Mouse (Mus musculus): Measurements from ENCODE around the gene Socs7.

Gene Socs7

GRCm38 (mm10) chr11:97416637-97417035, 54.3 kb downstream of the Socs7 start:
- DNase-seq (ENCODE audit: low spot score) = no peak

DNA sequence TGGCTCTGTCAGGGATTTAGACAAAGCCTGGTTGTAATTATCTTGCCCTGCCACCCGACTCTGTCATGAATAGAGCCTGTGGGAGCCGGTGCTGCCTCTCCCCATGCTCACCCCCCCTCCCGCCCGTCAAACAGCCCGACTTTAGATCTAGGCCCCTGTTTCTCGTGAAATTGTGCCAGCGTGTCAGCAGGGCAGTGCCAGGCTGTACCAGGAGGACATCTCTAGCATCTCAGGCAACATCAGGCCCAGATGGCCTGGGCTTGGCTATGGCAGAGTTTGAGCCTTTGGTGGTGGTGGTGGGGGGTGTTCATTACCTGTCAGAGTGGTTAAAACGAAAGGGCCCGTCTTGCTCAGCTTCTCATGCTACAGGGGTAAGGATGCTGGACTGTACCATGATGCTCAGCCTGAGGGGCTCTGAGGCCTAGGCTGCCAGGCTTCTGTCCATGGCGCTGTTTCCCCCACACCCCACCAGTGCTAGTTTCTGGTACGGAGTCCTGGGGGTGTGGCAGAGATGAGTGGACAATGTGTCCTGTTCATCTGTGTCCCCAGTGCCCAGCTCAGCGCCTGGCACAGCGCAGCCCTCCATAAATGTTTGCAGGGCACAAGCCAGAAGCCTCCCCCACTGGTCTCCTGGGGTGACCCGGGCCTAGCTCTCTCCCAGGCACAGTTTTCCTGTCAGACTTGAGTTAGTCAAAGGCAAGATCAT, 56.6 kb downstream of the Socs7 start:
- DNase-seq (ENCODE audit: low spot score) = no peak

DNA sequence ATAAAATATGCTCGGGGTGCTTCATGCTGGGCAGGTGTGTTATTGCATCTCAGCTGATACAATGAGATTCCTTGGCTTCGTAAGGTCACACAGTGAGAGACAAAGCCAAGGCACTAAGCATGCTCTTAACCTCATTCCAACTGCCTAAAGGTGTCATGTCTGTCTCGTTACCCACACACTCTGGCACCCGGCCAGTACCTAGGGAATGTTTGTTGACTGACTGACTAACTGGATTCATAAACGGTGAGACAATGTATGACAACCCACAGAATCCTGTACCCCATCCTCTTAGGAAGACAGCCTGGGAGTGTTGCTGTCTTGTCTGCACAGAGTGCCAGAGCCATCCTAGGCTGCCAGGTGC, 57.2 kb downstream of the Socs7 start:
- no peak for DNase-seq (ENCODE audit: low spot score)

- DNase-seq (ENCODE audit: low spot score) = no peak
Measured at GRCm38 (mm10) chr11:97422507-97422906, 60.2 kb downstream of the Socs7 start.

DNA sequence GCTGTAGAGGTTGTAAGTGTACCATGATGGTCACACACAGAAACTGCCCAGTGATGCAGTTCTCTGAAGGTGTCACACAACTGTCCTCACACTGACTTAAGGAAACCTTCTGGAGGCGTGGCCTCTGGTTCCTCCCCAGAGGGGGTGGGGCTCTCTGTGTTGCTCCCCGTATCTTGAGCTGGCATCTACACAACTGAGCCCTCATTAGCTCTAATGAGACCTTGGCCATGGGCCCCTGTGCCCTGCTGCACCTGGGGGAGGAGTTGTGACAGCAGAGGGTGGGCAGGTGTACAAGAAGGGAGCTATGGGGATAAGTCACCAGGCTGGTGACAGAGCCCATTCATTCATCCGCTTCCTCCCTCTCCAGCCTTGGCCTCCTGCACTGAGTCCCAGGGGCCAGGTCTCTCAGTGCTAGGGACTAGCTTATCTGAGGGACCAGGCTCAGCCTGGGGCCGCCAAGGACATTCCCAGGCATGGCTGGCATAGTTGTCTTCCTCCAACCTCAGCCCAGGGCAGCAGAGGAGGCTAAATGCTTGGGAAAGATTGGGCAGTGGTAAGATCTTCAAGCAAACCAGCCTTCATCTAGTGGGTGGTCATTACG, 61.8 kb downstream of the Socs7 start:
- no peak for DNase-seq (ENCODE audit: low spot score)

DNA sequence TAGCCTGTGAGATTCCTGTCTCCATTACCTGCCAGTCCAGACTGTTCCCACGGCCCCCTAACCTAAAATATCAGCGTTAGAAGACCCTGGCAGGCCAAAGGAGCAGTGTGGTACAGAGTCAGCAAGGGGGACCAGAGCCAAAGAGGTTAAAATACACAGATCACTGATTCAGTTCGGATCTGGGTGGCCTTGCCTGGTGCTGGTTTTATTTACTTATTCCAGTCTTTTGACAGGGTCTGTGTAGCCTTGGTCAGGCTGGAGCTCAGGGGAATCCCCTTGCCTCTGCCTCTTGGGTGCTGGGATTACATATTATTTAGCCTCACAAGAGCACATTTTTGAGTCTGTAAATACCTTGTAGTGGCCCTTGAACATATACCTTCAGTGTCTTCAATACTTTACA, 62.5 kb downstream of the Socs7 start:
- DNase-seq (ENCODE audit: low spot score) = no peak

GRCm38 (mm10) chr11:97427794-97428725, 65.7 kb downstream of the Socs7 start:
- DNase-seq (ENCODE audit: low spot score) = peak; percentile 68

DNA sequence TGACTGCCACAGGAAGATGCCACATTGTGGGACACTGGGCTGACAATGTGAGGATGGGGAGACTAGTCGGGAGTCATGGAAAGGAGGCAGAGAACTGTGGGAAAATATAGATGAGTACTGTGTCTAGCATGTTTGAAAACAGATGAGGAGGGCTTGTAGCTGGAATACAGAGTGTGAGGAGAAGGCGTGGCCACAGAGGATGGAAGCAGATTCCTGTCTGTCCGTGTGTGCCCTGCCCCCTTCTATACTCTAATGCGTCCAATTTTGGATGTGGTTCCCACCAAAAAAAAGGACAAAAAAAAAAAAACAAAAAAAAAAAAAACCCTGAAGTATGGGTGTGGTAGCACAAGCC, 66.4 kb downstream of the Socs7 start:
- no peak for DNase-seq (ENCODE audit: low spot score)

DNA sequence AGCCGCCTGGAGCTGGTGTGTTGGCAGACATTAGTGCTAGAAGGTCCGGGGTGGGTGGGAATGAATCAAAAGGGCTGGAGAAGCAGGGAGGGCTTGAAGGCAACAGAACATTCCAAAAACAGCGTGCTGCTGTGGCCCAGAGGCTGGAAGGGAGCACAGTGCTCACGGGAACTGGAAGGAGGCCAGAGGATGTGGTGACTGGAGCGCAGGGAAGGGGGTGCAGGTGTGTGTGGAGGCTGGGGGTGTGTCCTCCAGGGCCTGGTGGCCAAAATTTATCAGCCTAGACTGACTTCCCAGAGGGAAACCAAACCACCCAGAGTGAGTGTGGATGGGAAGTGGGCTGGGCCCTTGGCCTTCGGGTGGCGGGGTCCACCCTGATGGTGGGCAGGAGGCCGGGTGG, 67.3 kb downstream of the Socs7 start:
- no peak for DNase-seq (ENCODE audit: low spot score)

GRCm38 (mm10) chr11:97432015-97432414, 69.7 kb downstream of the Socs7 start:
- peak; percentile 80 for DNase-seq (ENCODE audit: low spot score)

GRCm38 (mm10) chr11:97432983-97433539, 70.7 kb downstream of the Socs7 start:
- no peak for DNase-seq (ENCODE audit: low spot score)

DNA sequence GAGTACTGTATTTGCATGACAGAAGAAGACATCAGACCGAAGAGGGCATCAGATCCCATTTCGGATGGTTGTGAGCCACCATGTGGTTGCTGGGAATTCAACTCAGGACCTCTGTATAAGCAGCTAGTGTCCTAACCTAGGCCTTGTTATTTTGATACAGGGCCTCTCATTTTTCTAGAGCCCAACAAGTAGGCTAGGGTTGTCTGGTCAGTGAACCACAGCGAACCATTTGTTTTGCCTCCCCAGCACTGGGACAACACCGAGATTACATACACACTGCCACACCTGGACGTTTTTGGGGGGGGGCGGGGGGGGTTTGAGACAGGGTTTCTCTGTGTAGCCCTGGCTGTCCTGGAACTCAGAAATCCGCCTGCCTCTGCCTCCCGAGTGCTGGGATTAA, 71.8 kb downstream of the Socs7 start:
- DNase-seq (ENCODE audit: low spot score) = no peak

- peak; percentile 81 for DNase-seq (ENCODE audit: low spot score)
Measured at GRCm38 (mm10) chr11:97434704-97435454, 72.5 kb downstream of the Socs7 start.

- peak; percentile 77 for DNase-seq (ENCODE audit: low spot score)
Measured at GRCm38 (mm10) chr11:97435808-97436491, 73.6 kb downstream of the Socs7 start.

DNA sequence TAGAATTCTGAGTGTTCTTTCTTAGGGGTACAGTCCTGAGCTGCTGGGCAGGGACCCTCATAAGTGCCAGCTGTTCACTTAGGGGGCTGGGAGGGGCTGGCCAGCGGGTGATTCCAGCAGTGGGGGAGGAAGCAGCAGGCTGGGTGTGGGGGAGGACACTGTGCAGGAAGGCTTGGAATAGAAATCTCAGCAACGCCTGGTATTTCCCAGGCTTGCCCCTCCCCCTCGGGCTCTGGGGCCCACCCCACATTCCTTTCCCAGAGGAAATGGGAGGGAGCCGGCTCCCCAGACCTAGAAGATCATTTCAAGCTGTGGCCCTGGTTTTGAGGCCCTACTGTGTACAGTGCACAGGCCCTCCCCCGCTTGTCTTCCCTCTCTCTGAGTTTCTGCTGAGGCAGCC, 75.4 kb downstream of the Socs7 start:
- peak; percentile 74 for DNase-seq (ENCODE audit: low spot score)

- no peak for DNase-seq (ENCODE audit: low spot score)
Measured at GRCm38 (mm10) chr11:97438868-97439267, 76.5 kb downstream of the Socs7 start.

- DNase-seq (ENCODE audit: low spot score) = peak; percentile 78
Measured at GRCm38 (mm10) chr11:97439935-97440334, 77.6 kb downstream of the Socs7 start.

- no peak for DNase-seq (ENCODE audit: low spot score)
Measured at GRCm38 (mm10) chr11:97440441-97440881, 78.1 kb downstream of the Socs7 start.

DNA sequence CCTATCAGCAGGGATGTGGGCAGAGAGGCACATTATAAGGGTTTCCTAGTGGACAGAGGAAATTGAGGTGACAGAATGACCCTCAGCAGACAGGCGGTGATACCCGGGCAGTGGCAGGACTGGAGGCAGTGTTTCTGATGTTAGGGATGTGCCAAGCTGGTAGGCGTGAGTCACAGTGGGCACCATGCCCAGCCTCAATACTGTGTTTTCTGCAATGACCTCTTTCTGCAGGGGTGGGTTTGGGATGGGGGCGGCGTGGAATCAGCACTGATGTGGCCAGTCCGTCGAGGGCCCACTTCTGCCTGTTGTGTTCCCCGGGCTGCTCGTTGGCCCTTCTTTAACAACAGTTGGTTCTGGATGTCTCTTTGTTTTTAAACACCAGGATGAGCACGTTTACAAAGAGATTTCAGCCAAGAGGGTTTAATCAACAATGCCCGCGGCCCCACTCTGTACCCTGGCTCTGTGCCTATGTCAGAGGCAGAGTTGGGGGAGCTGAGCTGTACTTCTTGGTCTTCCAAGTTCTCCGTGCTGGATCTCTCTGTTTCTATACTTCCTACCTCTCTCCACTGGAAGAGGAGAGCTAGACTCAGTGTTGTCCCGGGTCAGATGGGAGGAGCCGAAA, 78.8 kb downstream of the Socs7 start:
- no peak for DNase-seq (ENCODE audit: low spot score)

DNA sequence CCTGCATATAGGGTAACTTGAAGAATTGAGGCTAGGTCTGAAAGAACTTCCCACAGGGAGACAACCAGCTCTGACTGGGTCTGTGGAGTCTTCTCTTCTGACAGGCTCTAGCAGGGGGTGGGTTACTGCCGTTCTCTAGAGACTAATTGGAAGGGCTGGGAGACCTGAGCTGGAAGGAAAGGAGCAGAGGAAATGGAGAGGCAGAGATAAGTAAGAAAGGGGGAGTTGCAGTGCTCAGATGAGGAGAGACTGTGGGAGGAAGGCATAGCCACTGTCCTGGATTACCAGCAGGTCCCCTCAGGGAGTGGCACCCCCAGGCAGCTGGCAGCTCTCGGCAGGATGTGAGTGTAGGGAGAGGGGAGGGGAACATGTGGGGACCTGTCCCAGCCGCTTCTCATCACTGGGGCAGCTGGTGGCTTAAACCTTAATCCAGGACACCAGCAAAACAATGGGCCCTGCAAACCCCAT, 79.3 kb downstream of the Socs7 start:
- DNase-seq (ENCODE audit: low spot score) = no peak
